ENCODE assay signal across 9 mouse cellular contexts in the genomic region with DNA sequence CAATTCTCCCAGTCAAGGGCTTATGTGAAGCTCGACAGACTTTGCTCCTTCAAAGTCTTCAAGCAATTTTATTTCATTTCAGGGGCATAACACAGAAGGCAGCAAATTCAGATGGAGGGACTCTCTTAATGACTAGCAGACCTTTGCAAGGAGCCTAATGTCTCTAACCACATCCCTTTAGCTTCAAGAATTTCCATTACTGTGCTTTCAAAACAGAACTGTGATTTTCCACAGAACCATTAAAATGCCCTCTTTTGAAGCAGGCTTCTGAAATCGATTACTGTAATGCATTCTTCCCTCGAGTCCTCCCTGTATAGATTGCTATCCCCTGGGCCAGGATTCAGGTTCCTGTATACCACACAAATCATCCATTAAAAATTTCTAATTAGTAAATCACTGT.
"Had no signal": no experiment of that assay in that cellular context is flagged by ENCODE, and none has a peak within 500 bp of the region (broad histone marks: within the 10 kb centered on the region; RNA-seq: fewer than 3 reads in every experiment).

No protein-coding gene starts in this region.

- H3K9ac ChIP-seq: liver, embryonic 14.5 days; neural tube, embryonic 12.5 days had no signal

- H3K27me3 ChIP-seq: neural tube, embryonic 12.5 days had no signal

- H3K27ac ChIP-seq: kidney, postnatal 0 days; liver, embryonic 14.5 days; neural tube, embryonic 12.5 days; stomach, postnatal 0 days had no signal

- H3K36me3 ChIP-seq: neural tube, embryonic 12.5 days had no signal

- H3K9me3 ChIP-seq: neural tube, embryonic 12.5 days had no signal

- H3K4me2 ChIP-seq: neural tube, embryonic 12.5 days had no signal

- DNase-seq: kidney, adult 9 months; left cerebral cortex, postnatal 4 days; lung, adult 18-20 months; midbrain, embryonic 14.5 days; thymus, postnatal 4 days had no signal

- H3K4me3 ChIP-seq: neural tube, embryonic 12.5 days had no signal

- H3K4me1 ChIP-seq: neural tube, embryonic 12.5 days had no signal
